ENCODE assay signal across 10 mouse cellular contexts in the genomic region with DNA sequence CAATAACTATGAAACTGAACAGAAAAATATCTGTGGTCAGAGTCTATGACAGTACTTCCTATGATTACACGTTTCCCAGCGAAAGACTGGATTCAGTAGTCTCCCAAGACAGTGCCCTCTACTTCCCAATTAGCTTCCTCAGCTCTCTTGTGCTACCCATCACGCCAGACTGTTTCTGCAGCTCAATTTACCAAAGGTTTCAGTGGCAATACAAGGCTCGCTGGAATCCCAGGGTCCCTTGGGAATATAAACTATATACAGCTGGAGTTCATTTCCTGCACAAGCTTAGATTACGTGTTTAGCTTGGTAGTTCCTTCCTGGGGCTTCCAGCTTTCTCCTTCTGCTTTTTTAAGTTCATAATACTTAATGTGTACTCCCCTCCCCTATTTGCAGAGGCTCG.
A peak's percentile ranks its signal among the peaks of the same experiment; 100 is the strongest.
DNase-seq lines count a peak whose midpoint lies in the region; ATAC-seq and TF ChIP-seq lines count a peak whose summit lies in the region.
"Had no signal": no experiment of that assay in that cellular context is flagged by ENCODE, and none has a peak within 500 bp of the region (broad histone marks: within the 10 kb centered on the region; RNA-seq: fewer than 3 reads in every experiment).

No protein-coding gene starts in this region.

- peak; percentile 68 for DNase-seq in heart, postnatal 0 days (ENCODE audit: low spot score)
- DNase-seq in heart, postnatal 14 days, result no peak
- DNase-seq in lung, postnatal 0 days (ENCODE audit: low spot score), result peak; percentile 35
- DNase-seq in lung, postnatal 25 days (ENCODE audit: low spot score), result no peak
- DNase-seq in thymus, adult 18-20 months, result no peak
- DNase-seq in right cerebral cortex, postnatal 25 days, result no peak

- no peaks in the 10 kb centered on the region for H3K79me2 ChIP-seq in macrophage (ENCODE audit: inconsistent target)

- H3K36me3 ChIP-seq in heart, postnatal 0 days (replicated peaks; ENCODE audit: control insufficient read depth, insufficient read depth, low read length), result no peaks in the 10 kb centered on the region
- H3K36me3 ChIP-seq in lung, postnatal 0 days (ENCODE audit: insufficient read depth, low read length), result no peaks in the 10 kb centered on the region
- H3K36me3 ChIP-seq in embryonic facial prominence, embryonic 12.5 days, result no peaks in the 10 kb centered on the region
- no peaks in the 10 kb centered on the region for H3K36me3 ChIP-seq in macrophage (ENCODE audit: inconsistent target)
- H3K36me3 ChIP-seq: liver, embryonic 12.5 days had no signal

- H3K9me3 ChIP-seq in heart, postnatal 0 days (replicated peaks; ENCODE audit: control insufficient read depth, low read length), result no peaks in the 10 kb centered on the region
- H3K9me3 ChIP-seq in lung, postnatal 0 days (ENCODE audit: low read length), result no peaks in the 10 kb centered on the region
- no peaks in the 10 kb centered on the region for H3K9me3 ChIP-seq in embryonic facial prominence, embryonic 12.5 days
- H3K9me3 ChIP-seq: liver, embryonic 12.5 days had no signal

- no peak for TF ChIP-seq CTCF in heart, postnatal 0 days (IDR thresholded peaks at IDR 0.05; ENCODE audit: low read depth)
- no peak for TF ChIP-seq CTCF in lung, postnatal 0 days (IDR thresholded peaks at IDR 0.05)

- intact Hi-C loops in heart, postnatal 14 days (cut with DNase I), result loop anchor here (10.0 kb wide), 2 partner anchors 422 to 562 kb away; a partner anchor contains a TSS

- ATAC-seq in heart, postnatal 0 days (ENCODE audit: insufficient read depth, low read depth), result no peak
- no peak for ATAC-seq in lung, postnatal 0 days
- 0 out of 2 replicates have a peak, but pooled peaks have one; percentile 53 for ATAC-seq in embryonic facial prominence, embryonic 12.5 days (ENCODE audit: insufficient number of reproducible peaks, insufficient read depth, low FRiP score, low TSS enrichment)
- ATAC-seq: CD4-positive, CD25-positive, alpha-beta regulatory T cell, adult 4 months; liver, embryonic 12.5 days had no signal

- H3K27ac ChIP-seq in heart, postnatal 0 days (ENCODE audit: low read depth), result peak overlapping the region; percentile 20; the same call in 1 of the 2 replicates
- no peak overlapping the region for H3K27ac ChIP-seq in lung, postnatal 0 days (ENCODE audit: low read length)
- no peak overlapping the region for H3K27ac ChIP-seq in embryonic facial prominence, embryonic 12.5 days
- H3K27ac ChIP-seq in macrophage, result peak overlapping the region; percentile 32
- H3K27ac ChIP-seq: liver, embryonic 12.5 days had no signal

- no peak overlapping the region for H3K9ac ChIP-seq in heart, postnatal 0 days (replicated peaks; ENCODE audit: low read depth, low read length)
- H3K9ac ChIP-seq in lung, postnatal 0 days (replicated peaks; ENCODE audit: low read depth), result no peak overlapping the region
- no peak overlapping the region for H3K9ac ChIP-seq in embryonic facial prominence, embryonic 12.5 days
- H3K9ac ChIP-seq: liver, embryonic 12.5 days had no signal

- peaks cover 11% of the 10 kb centered on the region for H3K4me1 ChIP-seq in heart, postnatal 0 days (ENCODE audit: control insufficient read depth, insufficient read depth)
- H3K4me1 ChIP-seq in lung, postnatal 0 days (ENCODE audit: insufficient read depth, low read depth, low read length), result peaks cover 7% of the 10 kb centered on the region; the same call in 1 of the 2 replicates
- peaks cover 22% of the 10 kb centered on the region for H3K4me1 ChIP-seq in embryonic facial prominence, embryonic 12.5 days

- no peaks in the 10 kb centered on the region for H3K27me3 ChIP-seq in heart, postnatal 0 days (ENCODE audit: control insufficient read depth, insufficient read depth, low read length)
- no peaks in the 10 kb centered on the region for H3K27me3 ChIP-seq in lung, postnatal 0 days (replicated peaks; ENCODE audit: insufficient read depth, low read length)
- no peaks in the 10 kb centered on the region for H3K27me3 ChIP-seq in embryonic facial prominence, embryonic 12.5 days
- H3K27me3 ChIP-seq: liver, embryonic 12.5 days had no signal

- H3K4me2 ChIP-seq in heart, postnatal 0 days (ENCODE audit: low read depth, low read length), result peak overlapping the region; percentile 23; the same call in 1 of the 2 replicates
- no peak overlapping the region for H3K4me2 ChIP-seq in lung, postnatal 0 days (replicated peaks; ENCODE audit: low read depth, low read length)
- peak overlapping the region; percentile 18 for H3K4me2 ChIP-seq in embryonic facial prominence, embryonic 12.5 days (replicated peaks)
- H3K4me2 ChIP-seq: liver, embryonic 12.5 days had no signal

- no peak overlapping the region for H3K4me3 ChIP-seq in heart, postnatal 0 days (ENCODE audit: low read depth, low read length)
- no peak overlapping the region for H3K4me3 ChIP-seq in lung, postnatal 0 days (ENCODE audit: low read depth, low read length)
- no peak overlapping the region for H3K4me3 ChIP-seq in embryonic facial prominence, embryonic 12.5 days
- no peak overlapping the region for H3K4me3 ChIP-seq in macrophage (ENCODE audit: inconsistent target)
- H3K4me3 ChIP-seq: liver, embryonic 12.5 days had no signal

- TF ChIP-seq EP300 in heart, postnatal 0 days (IDR thresholded peaks at IDR 0.05; ENCODE audit: low read depth), result 0 out of 2 replicates have a peak, but pooled peaks have one; percentile 27
- no peak for TF ChIP-seq EP300 in lung, postnatal 0 days (IDR thresholded peaks at IDR 0.05)

- WGBS in heart, postnatal 0 days, result 46% methylated on average over 6 of the region's 6 CpGs
- WGBS in lung, postnatal 0 days, result 28% methylated on average over 6 of the region's 6 CpGs
- 11% methylated on average over 6 of the region's 6 CpGs for WGBS in embryonic facial prominence, embryonic 12.5 days
- WGBS in macrophage (ENCODE audit: missing documents), result 14% methylated on average over 6 of the region's 6 CpGs

Comparison
In these comparisons a context has a peak if more than half of its experiments do, and no peak if none do; other contexts are left out.
1. DNase-seq: peak in heart, postnatal 0 days (single experiment) and lung, postnatal 0 days (single experiment); none in heart, postnatal 14 days (0 of 2), lung, postnatal 25 days (single experiment), thymus, adult 18-20 months (0 of 2) and right cerebral cortex, postnatal 25 days (single experiment).
2. H3K27ac ChIP-seq: peak in heart, postnatal 0 days (single experiment) and macrophage (single experiment); none in lung, postnatal 0 days (single experiment) and embryonic facial prominence, embryonic 12.5 days (single experiment).